Mouse (Mus musculus) embryonic stem cell, embryonic (primary cell): ENCODE data around the gene Samd5.

ENCODE experiments used
- CTCF ChIA-PET, 4 experiments: fragments of 300-600 bp in 2 of 4; fragments of 350-600 bp in 2 of 4; sonication (Branson Sonifier 250); formaldehyde crosslinking; loops; one replicate each; lab custom pipeline; 2022; ENCODE audit warnings: inconsistent platforms in 2 of 4; lab: Charles Lee
- POLR2A ChIA-PET, 4 experiments: fragments of 300-600 bp in 2 of 4; fragments of 350-600 bp in 2 of 4; sonication (Branson Sonifier 250); formaldehyde crosslinking; loops; one replicate each; lab custom pipeline; 2022; ENCODE audit warnings: antibody characterized with exemption in 4 of 4, inconsistent platforms in 1 of 4; lab: Charles Lee

The Samd5 gene

GRCm38 (mm10) chr10:9602845-9603244 lies 72.2 kb downstream of the Samd5 start:
- ChIA-PET CTCF (no interaction called here), POLR2A (interaction anchor here in 1 of 4 experiments (0.5 kb wide), 1 partner anchor 24 kb away, joined by 4 read pairs; no protein-coding TSS in a partner anchor)

- ChIA-PET POLR2A (interaction anchor here in 1 of 4 experiments (0.5 kb wide), 1 partner anchor 24 kb away, joined by 4 read pairs; no protein-coding TSS in a partner anchor), CTCF (no interaction called here)
These were observed 72.6 kb downstream of the Samd5 start for GRCm38 (mm10) chr10:9602389-9602788.

DNA sequence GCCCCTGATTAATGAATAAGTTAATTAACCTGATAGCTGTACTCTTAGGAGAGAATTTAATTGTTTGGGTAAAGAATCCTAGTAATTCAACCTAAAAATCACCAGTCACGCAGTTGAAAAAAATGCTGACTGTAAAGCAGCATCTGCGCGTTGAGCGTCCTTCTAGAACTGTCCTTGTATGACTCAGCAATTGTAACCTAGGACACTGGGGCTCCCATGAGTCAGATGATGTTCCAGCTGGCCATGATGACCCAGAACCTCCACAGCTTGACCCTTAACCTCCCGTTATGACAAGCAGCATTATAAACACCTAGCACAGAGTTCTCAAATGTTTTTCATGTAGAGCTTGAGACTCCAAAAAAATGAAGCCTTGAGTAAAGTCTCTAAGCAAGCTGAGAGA lies 78.8 kb downstream of the Samd5 start:
- POLR2A ChIA-PET: no interaction called here
- CTCF ChIA-PET: no interaction called here

GRCm38 (mm10) chr10:9594666-9595065 lies 80.3 kb downstream of the Samd5 start:
- CTCF ChIA-PET: no interaction called here
- POLR2A ChIA-PET: interaction anchor here in 1 of 4 experiments (0.6 kb wide), 1 partner anchor 1168 kb away, joined by 3 read pairs; no protein-coding TSS in a partner anchor

- ChIA-PET POLR2A (no interaction called here), CTCF (no interaction called here)
These were observed 84.4 kb downstream of the Samd5 start for GRCm38 (mm10) chr10:9590606-9591005.

DNA sequence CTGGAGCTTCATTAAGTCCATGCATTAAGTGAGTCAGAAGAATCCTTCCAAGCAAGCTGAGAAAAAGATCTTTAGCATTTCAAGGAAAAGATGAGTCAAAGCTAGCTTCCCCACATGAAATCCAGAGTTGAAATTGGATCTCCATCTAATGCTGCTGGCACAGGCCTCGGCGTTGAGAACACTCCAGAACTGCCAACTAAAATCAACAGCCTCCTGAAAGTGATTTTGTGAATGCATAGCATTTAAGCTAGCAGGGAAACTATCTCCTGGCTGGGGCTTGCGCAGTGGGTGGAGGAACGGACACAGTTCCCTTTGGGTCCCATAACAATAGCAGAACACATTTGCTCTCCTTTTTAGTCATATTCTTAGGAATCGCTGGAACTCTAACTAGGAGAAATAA lies 88.7 kb downstream of the Samd5 start:
- POLR2A ChIA-PET: interaction anchor here in 1 of 4 experiments (1.1 kb wide), 1 partner anchor 15 kb away, joined by 3 read pairs; no protein-coding TSS in a partner anchor
- CTCF ChIA-PET: interaction anchor here in 1 of 4 experiments (0.5 kb wide), 1 partner anchor 205 kb away, joined by 3 read pairs; no protein-coding TSS in a partner anchor

GRCm38 (mm10) chr10:9579374-9579773 lies 95.6 kb downstream of the Samd5 start:
- ChIA-PET CTCF (interaction anchor here in 1 of 4 experiments (1.0 kb wide), 1 partner anchor 97 kb away, joined by 3 read pairs; no protein-coding TSS in a partner anchor), POLR2A (no interaction called here)

DNA sequence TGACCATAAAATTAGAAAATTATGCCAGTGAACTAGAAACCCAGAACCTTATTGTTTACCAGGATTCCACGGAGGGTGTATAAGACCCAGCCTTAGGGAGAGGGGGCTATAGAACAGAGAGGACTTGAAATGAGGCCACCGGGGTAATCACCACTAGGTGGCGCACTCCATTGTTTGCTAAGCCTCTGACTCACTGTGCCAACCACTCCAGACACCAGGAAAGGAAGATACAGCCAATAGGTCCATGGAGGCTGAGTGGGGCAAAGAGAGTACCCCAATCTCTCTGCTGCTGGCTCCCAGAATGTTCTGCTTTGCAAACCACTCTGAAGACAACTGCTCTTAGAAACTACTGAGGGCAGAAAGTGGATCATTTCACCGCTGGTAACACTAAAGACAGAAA lies 99.4 kb downstream of the Samd5 start:
- CTCF ChIA-PET: interaction anchor here in 1 of 4 experiments (1.0 kb wide), 1 partner anchor 187 kb away, joined by 4 read pairs; no protein-coding TSS in a partner anchor

DNA sequence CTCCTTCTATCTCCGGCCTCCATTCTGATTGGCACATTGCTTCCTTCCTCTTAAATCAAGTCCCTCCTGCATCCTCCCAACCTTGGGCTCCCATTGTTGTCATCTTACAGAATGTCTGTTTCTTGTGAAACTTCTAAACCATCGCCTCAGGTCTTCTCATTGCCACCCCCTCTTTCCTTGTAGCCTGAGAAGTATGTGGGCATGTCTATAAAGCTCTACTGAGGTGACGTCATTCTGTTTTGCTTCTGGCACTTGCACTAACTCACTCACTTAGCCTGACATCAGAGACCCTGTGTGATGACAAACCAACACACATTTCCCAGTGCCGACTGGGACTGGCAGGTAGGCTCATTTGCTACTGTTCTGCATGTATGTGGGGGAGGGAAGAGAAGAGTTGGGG lies 100.9 kb downstream of the Samd5 start:
- ChIA-PET POLR2A (no interaction called here), CTCF (no interaction called here)

More for the DNA sequence above, 99.4 kb downstream of the Samd5 start:
- POLR2A ChIA-PET: no interaction called here
